ENCODE assay signal across 30 mouse cellular contexts in the genomic region with DNA sequence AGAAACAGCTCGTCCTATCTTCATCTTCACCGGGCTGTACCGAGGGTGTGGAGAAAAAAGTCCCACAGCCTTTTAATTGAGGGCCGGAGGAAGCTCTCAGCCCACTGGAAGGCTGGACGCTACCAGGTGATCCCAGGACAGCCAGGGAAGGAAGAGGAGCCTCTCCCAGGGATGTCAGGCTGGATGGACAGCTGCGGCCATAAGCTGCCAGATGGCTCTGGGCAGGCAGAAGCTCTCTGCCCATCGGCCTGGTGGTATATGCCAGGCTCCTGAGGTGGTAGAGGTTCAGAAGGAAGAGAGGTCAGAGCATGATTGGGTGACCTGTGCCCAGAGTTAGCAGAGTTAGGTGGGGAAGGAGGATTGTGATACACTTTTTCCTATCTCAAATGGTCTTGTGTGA. TPM values are rescaled to one million over a fixed set of nuclear protein-coding genes. Genes with fewer than 3 reads are reported as not detected.
DNase-seq lines count a peak whose midpoint lies in the region; ATAC-seq and TF ChIP-seq lines count a peak whose summit lies in the region.
"Had no signal": no experiment of that assay in that cellular context is flagged by ENCODE, and none has a peak within 500 bp of the region (broad histone marks: within the 10 kb centered on the region; RNA-seq: fewer than 3 reads in every experiment).

No protein-coding gene starts in this region.

- peak; percentile 64 for DNase-seq in cerebellum, adult 11-12 months
- DNase-seq in cerebellum, adult 9-10 months, result no peak
- peak; percentile 61 for DNase-seq in cerebellum, adult 9-11 months
- peak; percentile 33 for DNase-seq in gastrocnemius, adult 2 months
- no peak for DNase-seq in gastrocnemius, adult 8-10 months (ENCODE audit: low spot score in 2 of 2)
- peak; percentile 58 to 59 for DNase-seq in cerebellum, postnatal 14 days
- DNase-seq in spleen, postnatal 10 days (ENCODE audit: low spot score in 2 of 2), result no peak
- DNase-seq: adrenal gland, adult 8-10 months; adrenal gland, postnatal 25 days; embryo, embryonic 11 days; forebrain, postnatal 0 days; gastrocnemius, postnatal 10 days; gastrocnemius, postnatal 36 days; heart, adult 2 months; heart, postnatal 14 days; heart, postnatal 4 days; kidney, adult 11 months; kidney, adult 8-10 months had no signal

- H3K27ac ChIP-seq in gastrocnemius, adult 2 months, result no peak overlapping the region
- H3K27ac ChIP-seq: embryonic facial prominence, embryonic 10.5 days; embryonic facial prominence, embryonic 13.5 days; heart, adult 2 months; heart, embryonic 10.5 days; heart, embryonic 13.5 days; hindbrain, embryonic 13.5 days; intestine, embryonic 15.5 days had no signal

- intact Hi-C loops in gastrocnemius, adult 2 months (cut with DNase I), result no loop called here

- TF ChIP-seq CTCF in gastrocnemius, adult 2 months (IDR thresholded peaks at IDR 0.05), result no peak

- H3K4me3 ChIP-seq in gastrocnemius, adult 2 months, result no peak overlapping the region
- H3K4me3 ChIP-seq: embryonic facial prominence, embryonic 10.5 days; embryonic facial prominence, embryonic 13.5 days; erythroblast, embryonic 14.5 days; heart, adult 2 months; heart, embryonic 10.5 days; heart, embryonic 13.5 days; hindbrain, embryonic 13.5 days; intestine, embryonic 15.5 days had no signal

- ATAC-seq in cerebellum, adult (ENCODE audit: insufficient number of reproducible peaks, low FRiP score, low TSS enrichment), result no peak
- ATAC-seq: activated CD4-positive, CD25-positive, alpha-beta regulatory T cell, adult 4 months; forebrain, embryonic 14.5 days; forebrain, postnatal 0 days; hindbrain, embryonic 16.5 days; intestine, embryonic 15.5 days had no signal

RNA-seq across cellular contexts. Expression of a gene that starts 29.8 kb away (rescaled TPM):
- under 1 TPM in 1 of 2 experiments, not detected in 1; 0.08 TPM for total RNA-seq in gastrocnemius, adult 2 months (2021)
- total RNA-seq in gastrocnemius, adult 8-10 months (2022), result not detected
- total RNA-seq: adrenal gland, postnatal 25 days; gastrocnemius, postnatal 36 days; granulocyte monocyte progenitor cell, adult 5-6 weeks had no signal

Comparison
In these comparisons a context has a peak if more than half of its experiments do, and no peak if none do; other contexts are left out.
1. DNase-seq: peak in cerebellum, adult 11-12 months (single experiment), cerebellum, adult 9-11 months (single experiment), gastrocnemius, adult 2 months (single experiment) and cerebellum, postnatal 14 days (2 of 2); none in cerebellum, adult 9-10 months (single experiment), gastrocnemius, adult 8-10 months (0 of 2) and spleen, postnatal 10 days (0 of 2).